In the genomic region with DNA sequence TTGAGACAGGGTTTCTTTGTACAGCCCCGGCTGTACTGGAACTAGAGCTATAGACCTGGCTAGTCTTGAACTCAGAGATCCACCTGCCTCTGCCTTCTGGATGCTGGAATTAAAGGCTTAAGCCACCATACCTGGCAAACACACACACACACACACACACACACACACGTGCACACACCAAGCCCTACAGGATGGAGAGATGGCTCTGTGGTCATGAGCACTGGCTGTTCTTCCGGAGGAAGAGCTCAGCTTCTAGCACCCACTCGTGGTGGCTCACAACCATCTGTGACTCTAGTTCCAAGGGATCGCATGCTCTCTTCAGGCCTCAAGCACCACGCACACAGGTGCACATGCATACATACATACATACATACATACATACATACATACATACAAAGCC, we compare ENCODE assay signal across 9 mouse cellular contexts.
"Had no signal": no experiment of that assay in that cellular context is flagged by ENCODE, and none has a peak within 500 bp of the region (broad histone marks: within the 10 kb centered on the region; RNA-seq: fewer than 3 reads in every experiment).

No protein-coding gene starts in this region.

- ATAC-seq: intestine, embryonic 16.5 days; midbrain, embryonic 15.5 days had no signal

- H3K4me1 ChIP-seq: lung, embryonic 15.5 days had no signal

- H3K4me3 ChIP-seq: limb, embryonic 10.5 days; liver, embryonic 13.5 days; lung, embryonic 15.5 days; midbrain, embryonic 15.5 days had no signal

- H3K36me3 ChIP-seq: midbrain, embryonic 15.5 days had no signal

- H3K9ac ChIP-seq: liver, embryonic 13.5 days; liver, postnatal 0 days; lung, embryonic 15.5 days; midbrain, embryonic 15.5 days had no signal

- H3K9me3 ChIP-seq: limb, embryonic 10.5 days; liver, embryonic 13.5 days; lung, embryonic 15.5 days; megakaryocyte, embryonic 14.5 days; midbrain, embryonic 15.5 days had no signal

- H3K27ac ChIP-seq: limb, embryonic 10.5 days; liver, embryonic 13.5 days; lung, embryonic 15.5 days; macrophage; midbrain, embryonic 15.5 days had no signal

- H3K4me2 ChIP-seq: liver, embryonic 13.5 days; lung, embryonic 15.5 days; midbrain, embryonic 11.5 days; midbrain, embryonic 15.5 days had no signal

- H3K27me3 ChIP-seq: liver, embryonic 13.5 days; lung, embryonic 15.5 days; megakaryocyte, embryonic 14.5 days; midbrain, embryonic 15.5 days had no signal
